Mouse (Mus musculus) CD4-positive, CD25-positive, alpha-beta regulatory T cell (primary cell): ENCODE data around the gene Odf4. TPM values are rescaled to one million over a fixed set of nuclear protein-coding genes. Genes with fewer than 3 reads are reported as not detected.

Experiments used
- polyA plus RNA-seq: library from polyadenylated mRNA; unstranded; fragments of 100-300 nt; shearing (Covaris generic); gene quantifications from one replicate; pipeline ENCODE4 v1.2.1, GENCODE M21; 2017

Gene Odf4
- polyA plus RNA-seq, result not detected

GRCm38 (mm10) chr11:68926981-68927380, at the start of gene Odf4:
Gene Odf4, minus strand, starts transcription at chr11:68927081.

GRCm38 (mm10) chr11:68975085-68975484, 48.2 kb upstream of the Odf4 start, which contains the start of gene Rangrf:
Gene Rangrf, minus strand, starts transcription at chr11:68975185.

DNA sequence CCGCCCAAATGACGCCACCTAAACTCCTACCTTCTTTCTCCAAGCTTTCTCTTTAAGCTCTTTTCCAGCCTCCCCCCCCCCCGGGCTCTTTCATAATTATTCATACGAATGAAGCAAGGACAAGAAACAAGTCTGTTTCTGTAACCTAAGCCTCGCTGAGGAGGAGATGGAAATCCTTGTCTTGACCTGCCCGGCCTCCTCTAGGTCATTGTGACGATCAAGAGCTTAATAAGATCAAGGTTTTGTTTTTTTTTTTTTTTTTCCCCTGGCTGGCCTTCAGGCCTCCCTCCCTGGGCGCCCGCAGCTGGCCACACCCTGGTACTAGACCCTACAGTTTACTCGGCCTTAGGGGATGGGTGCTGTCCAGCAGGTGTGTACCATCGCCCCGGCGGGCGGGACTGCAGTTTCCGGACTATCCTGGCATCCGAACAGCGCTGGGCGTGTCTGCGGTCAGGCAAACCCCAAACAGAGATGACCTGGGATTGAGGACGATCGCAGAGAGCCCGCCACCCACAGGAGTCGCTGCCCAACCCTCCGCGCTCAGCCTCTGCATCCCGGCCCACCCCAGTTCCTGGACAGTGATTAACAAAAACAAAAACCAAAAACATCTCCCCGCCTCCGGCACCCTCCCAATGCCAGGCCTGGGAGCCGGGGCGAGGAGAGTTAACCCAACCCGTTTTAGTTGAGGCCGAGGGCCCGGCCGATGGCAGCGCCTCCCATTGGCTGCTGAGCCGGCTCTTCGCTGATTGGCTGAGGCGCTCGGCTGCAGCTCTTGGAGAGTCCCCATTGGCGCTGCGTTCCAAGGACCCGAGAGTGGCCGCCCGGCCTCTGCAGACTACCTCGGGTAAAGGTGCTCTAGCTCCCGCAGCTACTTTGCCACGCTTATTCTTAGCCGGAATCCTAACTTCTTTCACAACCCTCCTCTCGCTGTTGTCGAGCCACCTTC, 40.7 kb upstream of the Odf4 start, which contains the start of gene Slc25a35:
Slc25a35 (plus strand) TSS at position 795 of the 946 bp plus-strand sequence.

DNA sequence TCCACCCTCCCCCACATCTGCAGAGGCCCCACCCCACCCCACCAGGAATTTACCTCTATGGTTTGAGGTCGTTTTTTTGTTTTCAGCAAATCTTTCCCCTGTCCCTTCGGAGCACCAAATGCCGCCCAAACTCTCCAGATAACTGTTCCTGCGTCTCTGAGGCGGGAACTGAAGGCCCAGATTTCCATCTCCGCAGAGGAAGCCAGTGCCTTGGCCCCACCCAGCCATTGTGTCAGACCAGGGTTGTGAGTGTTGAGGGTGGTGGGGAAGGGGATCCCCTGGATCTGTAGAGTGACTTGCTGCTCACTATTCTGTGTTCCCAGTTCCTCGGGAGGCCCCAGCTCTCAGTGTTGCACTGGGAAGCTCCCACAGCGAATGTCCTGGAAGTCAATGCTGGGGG, 30.4 kb upstream of the Odf4 start, which contains the start of gene Arhgef15:
Arhgef15 (minus strand) TSS at position 173 of the 400 bp plus-strand sequence.

DNA sequence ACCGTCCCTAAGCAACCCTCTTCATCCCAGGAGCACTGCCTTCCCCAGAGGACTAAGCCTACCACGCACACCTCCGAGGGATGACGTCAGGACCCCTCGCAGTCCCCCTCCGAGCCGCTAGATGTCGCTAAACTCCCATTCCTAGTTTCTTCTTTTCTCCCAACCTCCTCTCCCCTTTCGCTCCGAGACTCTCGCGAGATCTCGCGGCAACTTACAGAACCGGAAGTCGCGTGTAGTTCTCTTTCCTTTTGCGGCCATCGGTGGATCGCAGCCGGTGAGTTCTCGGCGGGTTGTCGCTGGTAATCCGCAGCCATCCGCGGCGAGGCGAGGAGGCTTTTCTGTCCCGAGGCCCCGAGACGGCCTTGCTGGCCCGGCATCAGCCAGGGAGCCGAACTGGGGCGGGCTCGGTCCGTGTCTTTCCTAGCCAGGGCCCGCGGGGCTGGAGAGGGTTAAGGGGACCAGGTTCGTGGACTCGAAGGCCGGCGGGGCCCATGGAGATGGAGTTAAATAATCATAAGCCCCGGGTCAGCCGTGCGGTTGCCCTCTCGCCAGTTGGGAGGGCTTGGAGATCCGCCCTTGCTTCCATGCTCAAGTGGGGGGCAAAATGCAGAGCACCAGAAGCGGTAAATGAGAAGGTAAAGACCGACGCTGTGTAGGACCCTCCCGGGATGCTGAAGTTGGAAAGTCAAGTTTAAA, 25.4 kb downstream of the Odf4 start, which contains the start of gene Rpl26:
Rpl26 (plus strand) TSS at position 233 of the 696 bp plus-strand sequence.

GRCm38 (mm10) chr11:68888253-68888652, 38.6 kb downstream of the Odf4 start, which contains the start of gene Rnf222:
Gene Rnf222, plus strand, starts transcription at chr11:68888553.

Other genes with a start within 250 kb of the Odf4 start
- gene Myh10, start 235.5 kb downstream of the Odf4 start, polyA plus RNA-seq, result 2.5 TPM
- 61.1 TPM for gene Ndel1, start 55.2 kb downstream of the Odf4 start, polyA plus RNA-seq
- gene Rnf222, start 38.5 kb downstream of the Odf4 start, polyA plus RNA-seq, result not detected
- 809 TPM for gene Rpl26, start 25.5 kb downstream of the Odf4 start, polyA plus RNA-seq
- gene Arhgef15, start 30.4 kb upstream of the Odf4 start, polyA plus RNA-seq, result 0.17 TPM
- 9.9 TPM for gene Slc25a35, start 41.0 kb upstream of the Odf4 start, polyA plus RNA-seq
- gene Rangrf, start 48.1 kb upstream of the Odf4 start, polyA plus RNA-seq, result 37.1 TPM
- gene Pfas, start 81.4 kb upstream of the Odf4 start, polyA plus RNA-seq, result 3.8 TPM
- 23.1 TPM for gene Ctc1, start 88.8 kb upstream of the Odf4 start, polyA plus RNA-seq
- gene Aurkb, start 118.6 kb upstream of the Odf4 start, polyA plus RNA-seq, result 4.2 TPM
- 7.2 TPM for gene Borcs6, start 132.6 kb upstream of the Odf4 start, polyA plus RNA-seq
- 1.7 TPM for gene Tmem107, start 143.7 kb upstream of the Odf4 start, polyA plus RNA-seq
- 139 TPM for gene Vamp2, start 161.4 kb upstream of the Odf4 start, polyA plus RNA-seq
- gene Per1, start 168.1 kb upstream of the Odf4 start, polyA plus RNA-seq, result 8.9 TPM
- gene Hes7, start 193.3 kb upstream of the Odf4 start, polyA plus RNA-seq, result not detected
- not detected for gene 9130213A22Rik, start 195.5 kb upstream of the Odf4 start, polyA plus RNA-seq
- 0.08 TPM for gene Aloxe3, start 198.8 kb upstream of the Odf4 start, polyA plus RNA-seq
- gene Alox12b, start 229.9 kb upstream of the Odf4 start, polyA plus RNA-seq, result not detected